Mouse (Mus musculus): ENCODE measurements around the gene Cyb5d1. TPM values are rescaled to one million over a fixed set of nuclear protein-coding genes. Genes with fewer than 3 reads are reported as not detected.

Gene Cyb5d1
- polyA plus RNA-seq, 1 experiment from 2014 or later = 15.0 TPM

Other genes starting within 250 kb of the Cyb5d1 start
- gene Alox12b, start 238.6 kb downstream of the Cyb5d1 start, polyA plus RNA-seq (2014; fragmentation: Nextera tagmentation; extraction: Ambion mirVana) = not detected in 2 replicates
- gene Alox8, start 197.8 kb downstream of the Cyb5d1 start, polyA plus RNA-seq (2014; fragmentation: Nextera tagmentation; extraction: Ambion mirVana) = 0.15 TPM in 1 of 2 replicates, not detected in the other
- 0.06 TPM in 1 of 2 replicates, not detected in the other for gene Gucy2e, start 158.6 kb downstream of the Cyb5d1 start, polyA plus RNA-seq (2014; fragmentation: Nextera tagmentation; extraction: Ambion mirVana)
- gene Cntrob, start 71.9 kb downstream of the Cyb5d1 start, polyA plus RNA-seq (2014; fragmentation: Nextera tagmentation; extraction: Ambion mirVana) = 13.9 and 16.4 TPM in 2 replicates
- gene Trappc1, start 71.7 kb downstream of the Cyb5d1 start, polyA plus RNA-seq (2014; fragmentation: Nextera tagmentation; extraction: Ambion mirVana) = 141 and 147 TPM in 2 replicates
- gene Kcnab3, start 69.4 kb downstream of the Cyb5d1 start, polyA plus RNA-seq (2014; fragmentation: Nextera tagmentation; extraction: Ambion mirVana) = 1.7 TPM in 2 replicates
- 15.3 and 16.3 TPM in 2 replicates for gene Rnf227, start 55.2 kb downstream of the Cyb5d1 start, polyA plus RNA-seq (2014; fragmentation: Nextera tagmentation; extraction: Ambion mirVana)
- gene Chd3, start 26.2 kb downstream of the Cyb5d1 start, polyA plus RNA-seq (2014; fragmentation: Nextera tagmentation; extraction: Ambion mirVana) = 85.3 and 87.4 TPM in 2 replicates
- gene Naa38, start 144 bp downstream of the Cyb5d1 start, polyA plus RNA-seq (2014; fragmentation: Nextera tagmentation; extraction: Ambion mirVana) = 158 and 177 TPM in 2 replicates
- 30.0 and 30.3 TPM in 2 replicates for gene Tmem88, start 2.6 kb upstream of the Cyb5d1 start, polyA plus RNA-seq (2014; fragmentation: Nextera tagmentation; extraction: Ambion mirVana)
- 30.6 and 34.3 TPM in 2 replicates for gene Kdm6b, start 18.0 kb upstream of the Cyb5d1 start, polyA plus RNA-seq (2014; fragmentation: Nextera tagmentation; extraction: Ambion mirVana)
- 1.4 and 2.3 TPM in 2 replicates for gene Dnah2, start 153.5 kb upstream of the Cyb5d1 start, polyA plus RNA-seq (2014; fragmentation: Nextera tagmentation; extraction: Ambion mirVana)
- 5.5 and 5.7 TPM in 2 replicates for gene Efnb3, start 164.6 kb upstream of the Cyb5d1 start, polyA plus RNA-seq (2014; fragmentation: Nextera tagmentation; extraction: Ambion mirVana)
- 22.1 and 23.1 TPM in 2 replicates for gene Wrap53, start 184.6 kb upstream of the Cyb5d1 start, polyA plus RNA-seq (2014; fragmentation: Nextera tagmentation; extraction: Ambion mirVana)
- gene Trp53, start 184.7 kb upstream of the Cyb5d1 start, polyA plus RNA-seq (2014; fragmentation: Nextera tagmentation; extraction: Ambion mirVana) = 155 and 163 TPM in 2 replicates
- 8.8 and 10.0 TPM in 2 replicates for gene Atp1b2, start 210.3 kb upstream of the Cyb5d1 start, polyA plus RNA-seq (2014; fragmentation: Nextera tagmentation; extraction: Ambion mirVana)
- gene Shbg, start 222.3 kb upstream of the Cyb5d1 start, polyA plus RNA-seq (2014; fragmentation: Nextera tagmentation; extraction: Ambion mirVana) = not detected in 2 replicates
- 17.5 and 18.7 TPM in 2 replicates for gene Sat2, start 226.4 kb upstream of the Cyb5d1 start, polyA plus RNA-seq (2014; fragmentation: Nextera tagmentation; extraction: Ambion mirVana)
- gene Fxr2, start 237.4 kb upstream of the Cyb5d1 start, polyA plus RNA-seq (2014; fragmentation: Nextera tagmentation; extraction: Ambion mirVana) = 20.9 and 26.0 TPM in 2 replicates